Mouse (Mus musculus): ENCODE data around the gene Sppl2c. TPM values are rescaled to one million over a fixed set of nuclear protein-coding genes. Genes with fewer than 3 reads are reported as not detected.
A peak's percentile ranks its signal among the peaks of the same experiment; 100 is the strongest.
"Not testable (repeated sequence)": the region's sequence is repeated elsewhere in the genome, so short reads cannot be mapped to it uniquely, and the experiment has no call there.

The Sppl2c gene
- polyA plus RNA-seq, 1 experiment from 2014 or later, result not detected

GRCm38 (mm10) chr11:104203271-104203670 is 17.1 kb downstream of the Sppl2c start:
- no peaks in the 10 kb centered on the region for H3K4me1 ChIP-seq
- H3K9me3 ChIP-seq, result no peaks in the 10 kb centered on the region
- H3K36me3 ChIP-seq, result no peaks in the 10 kb centered on the region
- H3K27ac ChIP-seq, result no peak overlapping the region
- no peaks in the 10 kb centered on the region for H3K27me3 ChIP-seq (replicated peaks)
- 85% methylated on average over 3 of the region's 3 CpGs for WGBS
- H3K9ac ChIP-seq, result no peak overlapping the region
- no peak overlapping the region for H3K4me3 ChIP-seq
- no peak for ATAC-seq (ENCODE audit: low FRiP score, low read depth)
- H3K4me2 ChIP-seq (replicated peaks), result no peak overlapping the region

GRCm38 (mm10) chr11:104206573-104206972 is 20.4 kb downstream of the Sppl2c start:
- H3K36me3 ChIP-seq, result no peaks in the 10 kb centered on the region
- WGBS, result 79% methylated on average over 4 of the region's 4 CpGs

GRCm38 (mm10) chr11:104209041-104209440 is 22.9 kb downstream of the Sppl2c start:
- Histone ChIP-seq H3K4me3 (no peak overlapping the region), H3K9ac (no peak overlapping the region), H3K4me2 (replicated peaks) (no peak overlapping the region), H3K27ac (no peak overlapping the region), H3K36me3 (no peaks in the 10 kb centered on the region), H3K4me1 (no peaks in the 10 kb centered on the region), H3K27me3 (replicated peaks) (no peaks in the 10 kb centered on the region), H3K9me3 (no peaks in the 10 kb centered on the region)
- no peak for ATAC-seq (ENCODE audit: low FRiP score, low read depth)
- 73% methylated on average over 3 of the region's 3 CpGs for WGBS

More at GRCm38 (mm10) chr11:104206573-104206972, 20.4 kb downstream of the Sppl2c start:
- no peak overlapping the region for H3K27ac ChIP-seq
- no peaks in the 10 kb centered on the region for H3K4me1 ChIP-seq
- H3K9me3 ChIP-seq, result no peaks in the 10 kb centered on the region
- no peak overlapping the region for H3K4me2 ChIP-seq (replicated peaks)
- H3K27me3 ChIP-seq (replicated peaks), result no peaks in the 10 kb centered on the region
- no peak for ATAC-seq (ENCODE audit: low FRiP score, low read depth)
- no peak overlapping the region for H3K4me3 ChIP-seq
- no peak overlapping the region for H3K9ac ChIP-seq

- WGBS, result 89% methylated on average over 6 of the region's 6 CpGs
These were observed 25.1 kb downstream of the Sppl2c start for GRCm38 (mm10) chr11:104211251-104211650.

GRCm38 (mm10) chr11:104214128-104214527 is 28.0 kb downstream of the Sppl2c start:
- not testable (repeated sequence) for H3K9me3 ChIP-seq; H3K4me3 ChIP-seq; H3K9ac ChIP-seq; H3K4me1 ChIP-seq; ATAC-seq (ENCODE audit: low FRiP score, low read depth); H3K27me3 ChIP-seq (replicated peaks); H3K36me3 ChIP-seq; H3K4me2 ChIP-seq (replicated peaks); H3K27ac ChIP-seq
- 99% methylated on average over 5 of the region's 5 CpGs for WGBS

More at GRCm38 (mm10) chr11:104211251-104211650, 25.1 kb downstream of the Sppl2c start:
- Histone ChIP-seq H3K36me3 (no peaks in the 10 kb centered on the region), H3K9me3 (no peaks in the 10 kb centered on the region), H3K4me2 (replicated peaks) (no peak overlapping the region), H3K4me3 (no peak overlapping the region), H3K9ac (no peak overlapping the region), H3K4me1 (no peaks in the 10 kb centered on the region), H3K27me3 (replicated peaks) (no peaks in the 10 kb centered on the region), H3K27ac (no peak overlapping the region)
- ATAC-seq (ENCODE audit: low FRiP score, low read depth), result no peak

- Histone ChIP-seq H3K9me3 (no peaks in the 10 kb centered on the region), H3K4me1 (no peaks in the 10 kb centered on the region), H3K4me3 (no peak overlapping the region), H3K9ac (no peak overlapping the region), H3K27ac (no peak overlapping the region), H3K36me3 (no peaks in the 10 kb centered on the region), H3K27me3 (replicated peaks) (no peaks in the 10 kb centered on the region), H3K4me2 (replicated peaks) (no peak overlapping the region)
- 89% methylated on average over 3 of the region's 3 CpGs for WGBS
- no peak for ATAC-seq (ENCODE audit: low FRiP score, low read depth)
These were observed 31.9 kb downstream of the Sppl2c start for GRCm38 (mm10) chr11:104218075-104218474.

GRCm38 (mm10) chr11:104220291-104220690 is 34.2 kb downstream of the Sppl2c start:
- Histone ChIP-seq H3K9me3 (no peaks in the 10 kb centered on the region), H3K36me3 (no peaks in the 10 kb centered on the region), H3K4me3 (no peak overlapping the region), H3K4me1 (no peaks in the 10 kb centered on the region), H3K9ac (no peak overlapping the region), H3K27me3 (replicated peaks) (no peaks in the 10 kb centered on the region), H3K4me2 (replicated peaks) (no peak overlapping the region), H3K27ac (no peak overlapping the region)
- no peak for ATAC-seq (ENCODE audit: low FRiP score, low read depth)
- 91% methylated on average over 4 of the region's 4 CpGs for WGBS

- no peak overlapping the region for H3K4me3 ChIP-seq
- no peak overlapping the region for H3K27ac ChIP-seq
- no peaks in the 10 kb centered on the region for H3K36me3 ChIP-seq
- no peaks in the 10 kb centered on the region for H3K4me1 ChIP-seq
- WGBS, result 71% methylated on average over 5 of the region's 5 CpGs
- no peaks in the 10 kb centered on the region for H3K27me3 ChIP-seq (replicated peaks)
- H3K9ac ChIP-seq, result no peak overlapping the region
- H3K4me2 ChIP-seq (replicated peaks), result no peak overlapping the region
- H3K9me3 ChIP-seq, result no peaks in the 10 kb centered on the region
- no peak for ATAC-seq (ENCODE audit: low FRiP score, low read depth)
These were observed 35.6 kb downstream of the Sppl2c start for GRCm38 (mm10) chr11:104221751-104222150.

GRCm38 (mm10) chr11:104223301-104223700 is 37.2 kb downstream of the Sppl2c start:
- Histone ChIP-seq H3K4me3 (no peak overlapping the region), H3K4me2 (replicated peaks) (no peak overlapping the region), H3K36me3 (no peaks in the 10 kb centered on the region), H3K4me1 (no peaks in the 10 kb centered on the region), H3K9me3 (no peaks in the 10 kb centered on the region), H3K27me3 (replicated peaks) (no peaks in the 10 kb centered on the region), H3K9ac (no peak overlapping the region), H3K27ac (no peak overlapping the region)
- WGBS, result 83% methylated on average over 9 of the region's 9 CpGs
- ATAC-seq (ENCODE audit: low FRiP score, low read depth), result no peak

GRCm38 (mm10) chr11:104229391-104229790 is 43.3 kb downstream of the Sppl2c start:
- no peaks in the 10 kb centered on the region for H3K36me3 ChIP-seq
- no peak overlapping the region for H3K27ac ChIP-seq
- no peak overlapping the region for H3K4me2 ChIP-seq (replicated peaks)
- ATAC-seq (ENCODE audit: low FRiP score, low read depth), result no peak
- no peak overlapping the region for H3K9ac ChIP-seq
- H3K9me3 ChIP-seq, result no peaks in the 10 kb centered on the region
- peaks cover 23% of the 10 kb centered on the region for H3K27me3 ChIP-seq (replicated peaks)
- 80% methylated on average over 4 of the region's 4 CpGs for WGBS
- peaks cover 27% of the 10 kb centered on the region for H3K4me1 ChIP-seq
- H3K4me3 ChIP-seq, result no peak overlapping the region

- H3K4me2 ChIP-seq (replicated peaks), result peak overlapping the region; percentile 86
- H3K4me1 ChIP-seq, result peaks cover 35% of the 10 kb centered on the region
- peak overlapping the region; percentile 81; the same call in 1 of the 2 replicates for H3K9ac ChIP-seq
- 14% methylated on average over 9 of the region's 9 CpGs for WGBS
- ATAC-seq (ENCODE audit: low FRiP score, low read depth), result no peak
- no peaks in the 10 kb centered on the region for H3K9me3 ChIP-seq
- peak overlapping the region; percentile 63 for H3K4me3 ChIP-seq
- no peaks in the 10 kb centered on the region for H3K36me3 ChIP-seq
- H3K27me3 ChIP-seq (replicated peaks), result peaks cover 31% of the 10 kb centered on the region
- H3K27ac ChIP-seq, result no peak overlapping the region
These were observed 44.1 kb downstream of the Sppl2c start for GRCm38 (mm10) chr11:104230066-104230778.

GRCm38 (mm10) chr11:104231041-104231911 is 45.1 kb downstream of the Sppl2c start, which contains the start of gene Mapt:
Gene Mapt (plus strand): TSS chr11:104231390.
- Histone ChIP-seq H3K9ac (peak within 1 kb of the TSS; percentile 81), H3K27me3 (replicated peaks) (peaks cover 39% of the 10 kb centered on the region)
- peak; percentile 86 for ATAC-seq (ENCODE audit: low FRiP score, low read depth)

More at GRCm38 (mm10) chr11:104231041-104231911, 45.1 kb downstream of the Sppl2c start, which contains the start of gene Mapt:
- H3K36me3 ChIP-seq, result no peaks in the 10 kb centered on the region
- under 1% methylated on average over 79 of the region's 94 CpGs for WGBS
- peak within 1 kb of the TSS; percentile 86 for H3K4me2 ChIP-seq (replicated peaks)
- H3K4me1 ChIP-seq, result peaks cover 35% of the 10 kb centered on the region
- H3K9me3 ChIP-seq, result no peaks in the 10 kb centered on the region
- peak within 1 kb of the TSS; percentile 82 for H3K27ac ChIP-seq
- peak within 1 kb of the TSS; percentile 63 for H3K4me3 ChIP-seq

Measured in neural tube, embryonic 12.5 days (tissue).